Mouse (Mus musculus): ENCODE results near the gene Card9.

- no peak for TF ChIP-seq CTCF (IDR thresholded peaks at IDR 0.05; ENCODE audit: control insufficient read depth, insufficient read depth, low read length)
- TF ChIP-seq POLR2A (IDR thresholded peaks at IDR 0.05; ENCODE audit: borderline replicate concordance, control insufficient read depth, low read depth, low read length), result no peak
These were observed 8.3 kb downstream of the Card9 start for GRCm38 (mm10) chr2:26352291-26352910.
